Mouse (Mus musculus) layer of hippocampus, adult 18-20 months (tissue): ENCODE data around the gene Kif26a. TPM values are rescaled to one million over a fixed set of nuclear protein-coding genes. Genes with fewer than 3 reads are reported as not detected.

ENCODE experiments used
- DNase-seq, 2 experiments: peaks; one replicate each; pipeline ENCODE4 v3.0.0; 2022; ENCODE audit warnings: low spot score in 2 of 2
- total RNA-seq, 2 experiments: library from RNA; stranded (reverse); gene quantifications; 2 replicates each; pipeline ENCODE4 v1.2.3; 2021

The Kif26a gene
- total RNA-seq, 2 experiments from 2014 or later, result 3.9 to 4.5 TPM

- no peak for DNase-seq
Measured at GRCm38 (mm10) chr12:112130161-112130860, 15.7 kb upstream of the Kif26a start.

- no peak for DNase-seq
Measured at GRCm38 (mm10) chr12:112130957-112131356, 15.1 kb upstream of the Kif26a start.

GRCm38 (mm10) chr12:112140231-112140630 lies 5.8 kb upstream of the Kif26a start:
- DNase-seq, result peak in 1 of 2 experiments; percentile 70

GRCm38 (mm10) chr12:112140745-112141144 lies 5.3 kb upstream of the Kif26a start:
- DNase-seq, result no peak

GRCm38 (mm10) chr12:112141300-112141699 lies 4.7 kb upstream of the Kif26a start:
- no peak for DNase-seq

- DNase-seq, result peak in 1 of 2 experiments; percentile 36
Measured at GRCm38 (mm10) chr12:112143116-112143832, 2.7 kb upstream of the Kif26a start.

GRCm38 (mm10) chr12:112143833-112144201 lies 2.2 kb upstream of the Kif26a start:
- DNase-seq, result no peak

GRCm38 (mm10) chr12:112144377-112145115 lies 1.5 kb upstream of the Kif26a start:
- no peak for DNase-seq

- peak; percentile 72 to 85 for DNase-seq
Measured at GRCm38 (mm10) chr12:112145211-112145874, 665 bp upstream of the Kif26a start.

- no peak for DNase-seq
Measured at GRCm38 (mm10) chr12:112147365-112147764, 1.4 kb downstream of the Kif26a start.

- DNase-seq, result no peak
Measured at GRCm38 (mm10) chr12:112150011-112150410, 4.0 kb downstream of the Kif26a start.

- DNase-seq, result no peak
Measured at GRCm38 (mm10) chr12:112151244-112151979, 5.4 kb downstream of the Kif26a start.

- no peak for DNase-seq
Measured at GRCm38 (mm10) chr12:112151980-112152362, 6.0 kb downstream of the Kif26a start.

- DNase-seq, result no peak
Measured at GRCm38 (mm10) chr12:112153597-112153996, 7.6 kb downstream of the Kif26a start.

- DNase-seq, result no peak
Measured at GRCm38 (mm10) chr12:112154476-112154875, 8.5 kb downstream of the Kif26a start.

GRCm38 (mm10) chr12:112155218-112156051 lies 9.4 kb downstream of the Kif26a start:
- no peak for DNase-seq

- no peak for DNase-seq
Measured at GRCm38 (mm10) chr12:112156804-112157203, 10.8 kb downstream of the Kif26a start.

- no peak for DNase-seq
Measured at GRCm38 (mm10) chr12:112158246-112158645, 12.2 kb downstream of the Kif26a start.

- DNase-seq, result no peak
Measured at GRCm38 (mm10) chr12:112158784-112159183, 12.8 kb downstream of the Kif26a start.
